Mouse (Mus musculus): ENCODE measurements around the gene Abtb2.

The Abtb2 gene

GRCm38 (mm10) chr2:103667962-103668815 lies 102.1 kb downstream of the Abtb2 start:
- peak; percentile 52 for DNase-seq

GRCm38 (mm10) chr2:103668939-103669338 lies 102.8 kb downstream of the Abtb2 start:
- no peak for DNase-seq

DNA sequence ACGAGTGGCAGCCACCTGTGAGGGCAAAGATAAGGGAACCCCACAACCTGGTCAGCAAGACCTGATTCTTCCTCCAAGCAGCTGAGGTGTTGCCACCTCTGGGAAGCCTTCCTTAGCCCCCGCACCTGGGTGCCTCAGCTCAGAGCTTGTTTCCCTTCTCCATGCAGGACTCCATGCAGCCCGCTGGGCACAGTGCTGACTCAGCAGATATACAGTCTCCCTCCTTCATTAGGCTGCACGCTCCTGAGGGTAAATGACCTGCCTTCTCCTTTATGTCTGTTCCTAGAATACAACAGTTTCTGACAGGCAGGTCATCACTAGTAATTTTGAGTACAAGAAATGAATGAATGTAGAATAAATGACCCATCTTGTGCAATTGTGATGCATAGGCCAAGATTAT lies 103.5 kb downstream of the Abtb2 start:
- DNase-seq = no peak

DNA sequence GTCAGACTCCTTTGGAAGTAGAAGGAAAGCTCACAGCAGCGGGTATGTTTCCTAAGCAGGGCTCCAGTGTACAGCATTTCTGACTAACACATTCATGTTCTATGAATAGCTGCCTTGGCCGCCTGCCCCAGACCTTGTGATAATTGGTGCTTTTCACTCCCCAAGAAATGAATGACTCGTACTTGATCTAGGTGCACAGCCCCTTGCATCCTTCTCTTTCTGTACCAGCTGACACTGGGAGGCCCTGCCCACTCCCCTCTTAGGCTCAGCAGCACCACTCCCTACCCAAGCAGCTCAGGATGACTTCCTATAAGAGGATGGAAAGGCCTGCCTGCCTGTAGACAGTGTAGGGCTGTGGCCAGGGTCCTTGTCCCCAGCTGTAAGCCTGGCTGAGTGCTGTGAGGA lies 104.2 kb downstream of the Abtb2 start:
- DNase-seq = no peak

DNA sequence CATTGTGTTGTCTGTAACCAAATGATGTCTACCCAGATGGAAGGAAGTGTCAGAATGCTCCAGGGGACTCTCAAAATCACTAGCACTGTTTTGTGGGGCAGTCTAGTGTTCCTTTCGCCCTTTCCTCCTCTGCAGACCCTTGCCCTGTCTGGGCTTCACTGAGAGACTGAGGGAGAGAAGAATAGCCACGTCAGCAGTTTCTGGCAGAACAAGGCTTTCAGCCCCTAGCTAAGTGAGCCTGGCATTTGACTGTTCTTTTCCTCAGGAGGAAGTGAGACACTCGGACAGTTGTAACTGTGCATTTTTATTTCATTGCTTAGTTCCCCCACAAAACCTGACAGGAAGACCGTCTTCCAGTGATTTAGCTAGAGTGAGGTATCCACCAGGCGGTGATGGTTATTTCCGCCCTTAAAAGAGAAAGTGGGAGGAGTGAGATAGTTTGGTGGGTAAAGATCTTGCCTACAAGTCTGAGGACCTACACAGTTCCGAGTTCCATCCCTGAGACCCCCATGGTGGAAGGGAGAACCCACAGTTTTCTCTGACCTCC lies 106.5 kb downstream of the Abtb2 start:
- no peak for DNase-seq

DNA sequence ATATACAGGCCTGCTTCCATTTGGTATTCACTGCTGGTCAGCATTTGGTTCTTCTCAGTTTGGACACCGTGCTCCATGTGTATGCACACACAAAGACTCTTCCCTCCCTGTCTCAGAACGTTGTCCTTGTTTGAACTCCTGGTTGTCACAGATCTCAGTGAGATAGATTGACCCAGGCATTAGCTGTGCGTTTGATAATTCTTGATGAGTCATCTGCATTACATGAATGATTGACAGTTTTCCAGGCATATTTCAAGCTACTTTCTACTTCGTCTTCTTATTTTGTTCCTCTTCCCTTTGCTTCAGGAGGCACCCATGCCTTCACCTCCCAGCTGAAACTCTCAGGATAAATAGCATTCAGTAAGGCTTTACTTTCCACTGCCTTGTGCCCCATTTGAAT lies 107.5 kb downstream of the Abtb2 start:
- DNase-seq = no peak

DNA sequence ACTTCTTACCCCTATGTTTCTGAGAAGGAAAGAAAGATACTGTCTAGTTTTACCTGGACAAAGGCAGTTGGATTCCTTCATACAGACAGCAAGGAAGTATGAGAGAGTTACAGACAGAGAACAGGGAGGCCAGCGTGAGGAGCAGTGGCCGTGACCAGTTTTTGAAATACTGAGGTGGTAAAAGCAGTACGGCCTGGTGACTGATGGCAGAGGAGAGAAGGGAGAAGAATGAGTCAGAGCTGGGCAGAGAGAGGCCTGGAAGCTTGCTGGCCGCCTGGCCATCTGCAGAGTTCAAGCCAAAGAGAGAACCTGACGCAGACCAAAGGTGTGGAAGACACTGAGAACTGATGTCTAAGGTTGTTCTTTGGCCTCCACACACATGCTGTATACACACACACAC lies 109.3 kb downstream of the Abtb2 start:
- DNase-seq = no peak

DNA sequence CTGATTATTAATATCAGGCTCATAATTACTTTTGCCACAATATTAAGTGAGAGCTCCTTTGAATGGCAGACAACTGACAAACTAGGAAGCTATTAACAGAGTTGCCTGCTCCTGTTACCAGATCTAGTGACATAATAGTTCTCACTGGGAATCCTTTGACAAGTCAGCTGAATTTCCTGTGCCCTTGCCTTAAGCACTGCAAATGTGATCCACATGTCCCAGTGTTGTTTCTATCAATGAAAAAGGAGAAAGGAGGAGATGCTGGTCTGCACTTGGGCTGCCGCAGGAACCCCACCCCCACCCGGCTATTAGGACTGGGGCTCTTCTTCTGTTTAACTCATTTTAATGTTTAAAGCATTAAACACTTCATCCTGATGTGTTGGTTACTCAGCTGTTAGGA lies 110.7 kb downstream of the Abtb2 start:
- no peak for DNase-seq

- no peak for DNase-seq
These were observed 111.7 kb downstream of the Abtb2 start for GRCm38 (mm10) chr2:103677614-103678369.

GRCm38 (mm10) chr2:103678433-103678832 lies 112.3 kb downstream of the Abtb2 start:
- no peak for DNase-seq

DNA sequence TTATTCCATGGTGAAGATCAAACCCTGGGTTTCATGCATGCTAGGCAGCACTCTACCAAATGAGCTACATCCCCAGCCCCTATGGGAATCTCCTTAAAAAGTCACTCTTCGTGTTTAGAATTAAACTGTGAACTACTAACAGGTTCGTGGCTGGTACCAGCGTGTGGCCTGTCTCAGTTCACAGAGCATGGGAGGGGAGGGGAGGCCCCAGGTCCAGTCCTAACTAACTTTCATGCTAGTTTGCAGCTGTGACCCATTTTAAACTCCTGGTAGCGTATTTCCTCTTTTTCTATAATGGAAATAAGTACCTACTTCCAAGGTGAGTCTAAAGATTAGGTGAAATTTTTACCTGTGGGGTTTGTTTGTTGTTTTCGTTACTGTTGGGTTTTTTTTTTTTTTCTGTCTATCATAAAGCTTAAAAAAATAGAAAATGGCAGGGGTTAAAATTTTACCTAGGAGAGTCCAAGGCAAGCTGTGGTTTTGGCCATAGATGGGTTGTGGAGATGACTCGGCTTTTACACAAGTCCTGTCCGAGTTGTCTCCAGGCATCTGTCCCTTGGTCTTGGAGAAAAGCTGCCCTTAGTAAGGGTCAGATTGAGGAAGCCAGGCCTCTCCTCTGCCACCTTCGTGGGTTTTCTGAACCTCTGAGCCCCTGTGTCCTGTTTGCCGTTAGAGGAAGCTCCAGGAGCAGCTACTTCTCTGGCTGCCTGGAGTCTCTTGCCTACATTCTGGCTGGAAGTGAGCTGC lies 114.4 kb downstream of the Abtb2 start:
- no peak for DNase-seq

DNA sequence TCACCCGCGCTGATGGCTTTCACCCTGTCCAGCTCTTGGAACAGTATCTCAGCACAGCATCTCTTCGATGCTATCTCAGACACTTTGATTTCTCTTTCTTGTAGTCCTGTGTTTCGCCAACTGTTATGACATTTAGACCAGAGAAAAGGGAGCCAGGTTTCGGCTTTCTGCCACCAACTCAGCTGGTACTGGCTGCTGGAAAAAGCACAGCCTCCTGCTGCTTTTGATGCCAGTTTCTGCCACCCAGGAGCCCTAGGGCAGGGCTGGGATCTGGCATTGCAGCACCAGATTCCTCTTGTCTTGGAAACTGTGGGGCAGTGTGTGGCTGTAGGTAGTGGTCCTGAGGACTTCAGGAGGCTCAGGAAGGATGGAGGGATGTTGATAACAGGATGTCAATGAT lies 115.0 kb downstream of the Abtb2 start:
- no peak for DNase-seq

DNA sequence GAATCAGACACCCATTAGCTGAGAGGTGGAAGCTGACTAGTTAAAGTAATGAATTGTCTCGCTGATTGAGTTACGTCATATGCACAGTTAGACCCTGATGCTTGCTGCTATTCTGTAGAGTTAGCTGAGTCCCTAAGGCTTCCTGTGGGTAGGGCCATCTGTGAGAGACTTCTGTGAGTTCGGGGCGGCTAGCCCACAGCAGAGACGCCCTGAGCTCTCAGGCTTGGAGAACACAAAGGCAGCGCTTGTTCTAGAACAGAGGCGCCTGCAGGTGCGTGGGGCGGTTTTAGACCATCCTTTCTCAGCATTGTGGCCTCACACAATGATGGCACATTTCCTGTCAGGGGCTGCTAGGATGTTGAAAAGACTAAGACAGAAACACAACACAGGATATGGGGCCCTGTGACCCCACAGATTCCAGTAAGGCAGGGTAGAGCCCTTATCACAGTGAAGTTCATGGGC lies 116.2 kb downstream of the Abtb2 start:
- no peak for DNase-seq

GRCm38 (mm10) chr2:103682927-103683442 lies 116.9 kb downstream of the Abtb2 start:
- DNase-seq = no peak

DNA sequence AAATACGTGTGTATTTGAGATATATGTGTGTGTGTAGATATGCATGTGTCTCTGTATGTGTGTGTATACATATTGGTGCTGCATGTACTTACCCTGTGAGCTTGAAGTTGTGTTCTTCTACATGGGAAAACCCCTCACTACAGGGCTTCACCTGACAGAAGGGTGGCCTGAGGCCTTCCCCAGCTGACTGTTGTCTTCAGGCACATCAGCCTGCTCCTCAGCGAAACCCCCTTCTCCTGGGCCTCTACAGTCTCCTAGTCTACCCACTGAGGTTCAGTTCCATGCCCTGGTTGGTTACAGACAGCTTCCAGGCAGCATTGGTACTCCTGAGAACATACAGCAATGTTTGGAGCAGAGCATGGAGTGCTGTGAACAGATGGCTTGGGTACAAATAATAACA lies 118.3 kb downstream of the Abtb2 start:
- no peak for DNase-seq

DNA sequence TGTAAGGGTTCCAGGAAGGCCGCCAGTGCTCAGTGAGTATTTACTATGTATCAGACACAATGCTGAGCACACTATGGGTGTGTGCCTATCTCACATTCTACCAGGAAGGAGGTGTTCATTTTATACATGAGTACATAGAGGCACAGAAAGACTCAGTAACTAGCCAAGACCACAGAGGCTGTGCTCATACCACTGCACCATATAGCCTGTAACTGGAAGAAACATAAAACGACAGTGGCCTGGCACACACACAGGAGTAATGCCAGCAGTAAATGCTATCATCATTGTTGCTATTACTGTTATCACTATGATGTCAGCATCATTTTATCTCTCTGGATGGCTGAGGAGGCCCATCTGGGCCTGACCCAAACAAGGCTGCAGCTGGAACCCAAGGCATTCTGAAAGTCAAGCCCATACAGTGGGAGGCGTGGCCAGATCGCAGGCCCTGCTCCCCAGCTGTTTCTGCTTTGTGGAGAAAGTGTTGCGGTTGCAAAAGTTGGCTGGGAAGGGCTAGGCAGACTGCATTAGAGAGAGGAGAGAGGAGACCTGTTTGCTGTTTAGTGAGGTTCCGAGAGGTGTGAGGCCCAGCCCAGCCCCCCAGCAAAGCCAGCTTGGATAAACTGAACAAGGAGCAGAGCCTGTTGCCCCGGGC lies 118.9 kb downstream of the Abtb2 start:
- DNase-seq = no peak

GRCm38 (mm10) chr2:103685581-103685980 lies 119.5 kb downstream of the Abtb2 start:
- DNase-seq = no peak

GRCm38 (mm10) chr2:103687143-103687542 lies 121.0 kb downstream of the Abtb2 start:
- no peak for DNase-seq

DNA sequence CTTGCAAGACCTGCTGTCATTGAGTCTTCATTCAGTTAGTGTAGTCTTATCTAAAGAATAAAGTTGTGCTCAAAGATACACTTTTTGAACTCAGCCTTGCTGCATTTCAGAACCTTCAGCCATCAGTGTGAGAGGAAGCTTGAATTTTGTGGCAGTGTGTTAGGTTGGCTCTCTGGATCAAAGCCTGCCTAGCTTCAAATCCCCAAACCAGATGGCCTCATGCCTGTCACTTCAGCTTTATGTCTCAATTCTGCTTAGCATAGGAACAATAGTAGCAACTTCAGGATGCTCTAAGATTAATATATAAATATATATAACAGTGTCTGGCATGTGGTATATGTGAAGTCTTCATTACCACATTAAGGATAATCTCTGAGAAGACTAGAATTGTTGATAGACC lies 121.8 kb downstream of the Abtb2 start:
- no peak for DNase-seq

DNA sequence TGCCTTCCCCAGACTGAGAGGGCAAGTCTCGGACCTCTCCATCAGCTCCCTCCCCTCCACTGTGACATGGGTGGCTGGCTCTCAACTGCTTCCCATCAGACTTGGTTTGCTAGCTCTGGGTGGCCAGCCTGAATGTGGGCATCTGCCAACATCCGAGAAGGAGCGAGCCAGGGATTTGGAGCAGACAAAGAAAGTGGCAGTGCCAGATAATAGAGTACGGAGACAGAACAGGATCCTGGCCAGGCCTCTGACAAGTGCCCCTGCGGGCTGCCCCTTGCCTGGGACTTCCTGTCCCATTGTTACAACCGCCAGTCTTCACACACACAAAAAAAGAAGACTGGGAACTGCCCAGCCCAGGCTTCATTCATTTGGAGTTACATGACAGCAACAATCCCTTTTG lies 124.3 kb downstream of the Abtb2 start:
- no peak for DNase-seq

DNA sequence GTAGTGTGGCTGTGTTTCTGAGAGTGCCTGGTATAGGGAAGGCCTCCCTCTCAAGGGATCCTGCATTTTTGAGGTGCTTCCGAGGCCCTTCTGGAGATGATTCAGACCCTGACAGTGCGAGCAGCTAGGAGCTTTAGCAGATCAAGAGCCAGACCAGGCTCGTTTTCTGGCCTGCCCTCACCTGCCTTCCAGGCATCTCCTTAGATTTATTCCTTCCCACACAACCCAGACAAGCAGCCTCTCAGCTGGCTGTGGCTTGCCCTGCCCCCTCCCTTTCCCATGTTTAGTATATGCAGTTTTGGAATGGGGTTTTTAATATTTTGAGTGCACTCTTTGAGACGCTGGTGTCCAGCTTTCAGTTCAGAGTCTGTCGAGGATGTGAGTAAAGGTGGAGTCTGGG lies 124.7 kb downstream of the Abtb2 start:
- no peak for DNase-seq

DNA sequence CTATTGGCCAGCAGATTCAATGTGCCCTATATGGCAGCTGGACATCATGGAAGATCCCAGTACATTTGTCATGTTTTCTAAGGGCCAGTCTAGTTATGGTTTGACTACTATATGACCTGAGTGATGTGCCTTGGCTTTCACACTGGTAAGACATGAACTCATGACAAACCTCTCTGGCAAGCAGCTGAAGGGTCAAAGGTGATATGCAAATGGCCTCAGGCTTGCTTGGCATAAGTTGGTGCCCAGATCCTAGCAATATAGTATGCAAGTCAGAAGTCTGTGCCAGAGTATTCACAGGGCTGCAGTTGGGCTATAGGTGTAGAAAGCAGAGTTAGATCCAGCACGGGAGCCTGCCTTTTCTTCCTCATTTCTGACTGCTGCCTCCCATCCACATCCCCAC lies 125.2 kb downstream of the Abtb2 start:
- no peak for DNase-seq
